Mouse (Mus musculus) hindbrain, postnatal 0 days (tissue): ENCODE measurements around the gene Smpdl3b. TPM values are rescaled to one million over a fixed set of nuclear protein-coding genes. Genes with fewer than 3 reads are reported as not detected.

ENCODE experiments used
- ATAC-seq: fragments of 200-750 bp; cut with Nextera tagmentation; 2 replicates; pipeline ENCODE4 v1.8.0; 2017; ENCODE audit warnings: mild to moderate bottlenecking, moderate TSS enrichment, moderate library complexity
- DNase-seq: peaks from one replicate; pipeline ENCODE4 v3.0.0-alpha.2; 2015; ENCODE audit warnings: low spot score
- H3K27ac ChIP-seq: fragments of 300-500 bp; sonication (generic); 2 replicates; pipeline ENCODE4 v1.5.1; 2014; ENCODE audit warnings: mild to moderate bottlenecking
- H3K27me3 ChIP-seq: fragments of 300-500 bp; sonication (generic); 2 replicates; pipeline ENCODE4 v1.6.1; 2014; ENCODE audit warnings: low read length, mixed read lengths; ENCODE audit not compliant: insufficient read depth
- H3K36me3 ChIP-seq: fragments of 300-500 bp; sonication (generic); 2 replicates; pipeline ENCODE4 v1.6.1; 2014; ENCODE audit warnings: low read length, mixed read lengths; ENCODE audit not compliant: insufficient read depth
- H3K4me1 ChIP-seq: fragments of 300-500 bp; sonication (generic); 2 replicates; pipeline ENCODE4 v1.6.1; 2014; ENCODE audit warnings: antibody characterized with exemption, low read length, mixed read lengths; ENCODE audit not compliant: insufficient read depth
- H3K4me2 ChIP-seq: fragments of 300-500 bp; sonication (generic); 2 replicates; pipeline ENCODE4 v1.6.1; 2014; ENCODE audit warnings: low read depth, mild to moderate bottlenecking, low read length, moderate library complexity, mixed read lengths
- H3K4me3 ChIP-seq: fragments of 300-500 bp; sonication (generic); 2 replicates; pipeline ENCODE4 v1.5.1; 2014; ENCODE audit warnings: low read length
- H3K9ac ChIP-seq: fragments of 300-500 bp; sonication (generic); replicated peaks from 2 replicates; pipeline ENCODE4 v1.6.1; 2014; ENCODE audit warnings: mild to moderate bottlenecking, low read length, moderate library complexity, mixed read lengths
- H3K9me3 ChIP-seq: fragments of 300-500 bp; sonication (generic); 2 replicates; pipeline ENCODE4 v1.6.1; 2016; ENCODE audit warnings: low read length, mixed read lengths
- CTCF ChIP-seq: IDR thresholded peaks from 2 replicates; pipeline ENCODE4 v1.5.1; 2016; ENCODE audit warnings: antibody characterized with exemption, control low read depth, low read depth
- WGBS: fragments of 180-500 bp; shearing (Covaris S2); extraction: QIAGEN DNeasy Blood & Tissue Kit; methylation state at CpG from one replicate; pipeline ENCODE4 v1.1.7; 2014; 5-methylcytosine and 5-hydroxymethylcytosine counted together
- polyA plus RNA-seq: library from polyadenylated mRNA; unstranded; fragments of >200 nt; fragmentation: Nextera tagmentation; extraction: Ambion mirVana; gene quantifications from 2 replicates; pipeline ENCODE4 v1.2.1, GENCODE M21; 2015
- total RNA-seq: library from RNA; depleted of rRNA; stranded (reverse); fragments of >200 nt; gene quantifications from 2 replicates; pipeline ENCODE4 v1.2.3, GENCODE M21; 2014; rRNA removed

Gene Smpdl3b
- total RNA-seq (0.47 and 1.0 TPM in 2 replicates), polyA plus RNA-seq (0.98 and 1.4 TPM in 2 replicates)

- Histone ChIP-seq H3K27me3 (0 out of 2 replicates have a peak, but pooled peaks cover 7% of the 10 kb centered on the region), H3K4me1 (peaks cover 7% of the 10 kb centered on the region; the same call in 1 of the 2 replicates), H3K4me3 (peak within 1 kb of the TSS; percentile 41), H3K4me2 (peak within 1 kb of the TSS; percentile 93), H3K9me3 (no peaks in the 10 kb centered on the region), H3K36me3 (no peaks in the 10 kb centered on the region), H3K27ac (no peak within 1 kb of the TSS), H3K9ac (peak within 1 kb of the TSS; percentile 37; the same call in 1 of the 2 replicates)
- DNase-seq (peak; percentile 83), ATAC-seq (peak; percentile 81; the same call in 1 of the 2 replicates)
- peak; percentile 69 for TF ChIP-seq CTCF
- WGBS = under 1% methylated on average over 22 of the region's 22 CpGs
Observed at GRCm38 (mm10) chr4:132756974-132757373, at the start of gene Smpdl3b. Gene Smpdl3b, minus strand, starts transcription at chr4:132757252.

DNA sequence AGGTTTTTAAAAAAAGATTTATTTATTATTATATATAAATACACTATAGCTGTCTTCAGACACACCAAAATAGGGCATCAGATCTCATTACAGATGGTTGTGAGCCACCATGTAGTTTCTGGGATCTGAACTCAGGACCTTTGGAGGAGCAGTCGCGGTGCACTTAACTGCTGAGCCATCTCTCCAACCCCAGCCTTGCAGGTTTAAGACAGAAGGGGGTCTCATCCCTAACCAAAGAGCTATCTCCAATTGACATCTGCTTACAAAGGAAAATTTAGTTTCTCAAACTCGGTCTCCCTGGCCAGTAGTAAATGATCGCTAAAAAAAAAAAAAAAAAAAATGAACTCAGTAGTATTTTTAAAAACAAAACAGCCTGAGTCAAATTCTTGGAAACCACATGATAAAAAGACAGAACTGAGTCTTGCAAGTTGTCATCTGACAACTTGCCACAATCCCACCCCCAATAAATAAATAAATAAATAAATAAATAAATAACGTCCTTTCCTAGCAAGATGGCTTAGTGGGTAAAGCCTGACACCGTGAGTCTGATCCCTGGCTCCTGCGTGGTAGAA, 49.7 kb upstream of the Smpdl3b start:
- WGBS = 91% methylated on average over 7 of the region's 7 CpGs
- no peak for ATAC-seq
- no peaks in the 10 kb centered on the region for H3K4me1 ChIP-seq
- no peak for DNase-seq
- no peak overlapping the region for H3K9ac ChIP-seq
- no peak overlapping the region for H3K27ac ChIP-seq
- H3K27me3 ChIP-seq = no peaks in the 10 kb centered on the region
- H3K4me3 ChIP-seq = no peak overlapping the region
- no peaks in the 10 kb centered on the region for H3K36me3 ChIP-seq
- no peak overlapping the region for H3K4me2 ChIP-seq
- no peak for TF ChIP-seq CTCF
- H3K9me3 ChIP-seq = no peaks in the 10 kb centered on the region

DNA sequence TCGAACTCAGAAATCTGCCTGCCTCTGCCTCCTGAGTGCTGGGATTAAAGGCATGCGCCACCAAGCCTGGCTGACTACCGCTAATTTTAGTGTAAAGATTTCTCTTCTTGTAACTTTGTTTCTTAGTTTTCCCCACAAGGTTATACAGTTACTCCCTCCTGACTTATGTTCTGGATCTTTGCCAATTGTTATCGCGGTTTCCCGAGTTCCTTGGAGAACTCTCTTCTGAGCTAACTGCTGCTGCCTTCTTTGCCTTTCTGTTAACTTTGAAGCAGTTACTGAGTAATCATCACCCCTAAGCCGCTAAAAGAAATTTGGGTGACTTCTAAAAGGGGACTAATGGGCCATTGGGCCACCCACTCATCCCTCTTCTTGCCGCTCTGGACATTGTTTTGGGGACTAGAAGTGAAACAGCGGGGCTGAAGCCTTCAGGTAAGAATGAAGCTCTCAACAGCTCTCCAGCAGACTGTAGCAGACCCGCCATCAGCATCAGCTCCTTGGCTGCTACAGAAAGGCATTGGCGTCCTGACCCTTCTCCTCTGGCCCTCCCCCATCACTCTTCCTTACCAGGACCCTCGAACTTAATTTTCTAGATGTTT, 48.6 kb upstream of the Smpdl3b start:
- H3K9ac ChIP-seq = no peak overlapping the region
- H3K27ac ChIP-seq = no peak overlapping the region
- H3K27me3 ChIP-seq = no peaks in the 10 kb centered on the region
- H3K4me2 ChIP-seq = no peak overlapping the region
- no peaks in the 10 kb centered on the region for H3K9me3 ChIP-seq
- no peaks in the 10 kb centered on the region for H3K36me3 ChIP-seq
- TF ChIP-seq CTCF = no peak
- WGBS = 81% methylated on average over 12 of the region's 12 CpGs
- DNase-seq (no peak), ATAC-seq (no peak)
- no peaks in the 10 kb centered on the region for H3K4me1 ChIP-seq
- H3K4me3 ChIP-seq = no peak overlapping the region

DNA sequence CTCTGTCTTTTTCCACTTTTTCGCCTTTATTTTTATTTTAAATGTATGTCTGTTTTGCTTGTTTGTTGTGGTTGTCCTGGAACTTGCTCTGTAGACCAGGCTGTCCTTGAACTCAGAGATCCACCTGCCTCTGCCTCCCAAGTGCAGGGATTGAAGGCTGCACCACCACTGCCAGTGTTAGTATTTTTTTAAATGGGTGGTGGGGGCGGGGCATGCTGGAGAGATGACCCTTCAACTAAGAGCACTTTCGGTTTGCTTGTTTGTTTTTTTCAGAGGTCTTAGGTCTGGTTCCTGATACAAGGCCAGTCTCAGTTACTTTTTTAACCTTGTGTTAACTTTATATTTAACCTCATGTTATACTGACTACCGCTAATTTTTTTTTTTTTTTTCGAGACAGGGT, 48.1 kb upstream of the Smpdl3b start:
- TF ChIP-seq CTCF = no peak
- WGBS = 85% methylated on average over 5 of the region's 5 CpGs
- no peaks in the 10 kb centered on the region for H3K27me3 ChIP-seq
- no peak overlapping the region for H3K4me2 ChIP-seq
- H3K4me3 ChIP-seq = no peak overlapping the region
- no peak for ATAC-seq
- DNase-seq = no peak
- H3K9ac ChIP-seq = no peak overlapping the region
- no peaks in the 10 kb centered on the region for H3K9me3 ChIP-seq
- no peaks in the 10 kb centered on the region for H3K36me3 ChIP-seq
- no peaks in the 10 kb centered on the region for H3K4me1 ChIP-seq
- no peak overlapping the region for H3K27ac ChIP-seq

GRCm38 (mm10) chr4:132804331-132804730, 47.3 kb upstream of the Smpdl3b start:
- Histone ChIP-seq H3K4me3 (no peak overlapping the region), H3K4me1 (no peaks in the 10 kb centered on the region), H3K27ac (no peak overlapping the region), H3K9me3 (no peaks in the 10 kb centered on the region), H3K27me3 (no peaks in the 10 kb centered on the region), H3K36me3 (no peaks in the 10 kb centered on the region), H3K9ac (no peak overlapping the region), H3K4me2 (no peak overlapping the region)
- WGBS = 92% methylated on average over 6 of the region's 6 CpGs
- DNase-seq (no peak), ATAC-seq (no peak)
- TF ChIP-seq CTCF = no peak

DNA sequence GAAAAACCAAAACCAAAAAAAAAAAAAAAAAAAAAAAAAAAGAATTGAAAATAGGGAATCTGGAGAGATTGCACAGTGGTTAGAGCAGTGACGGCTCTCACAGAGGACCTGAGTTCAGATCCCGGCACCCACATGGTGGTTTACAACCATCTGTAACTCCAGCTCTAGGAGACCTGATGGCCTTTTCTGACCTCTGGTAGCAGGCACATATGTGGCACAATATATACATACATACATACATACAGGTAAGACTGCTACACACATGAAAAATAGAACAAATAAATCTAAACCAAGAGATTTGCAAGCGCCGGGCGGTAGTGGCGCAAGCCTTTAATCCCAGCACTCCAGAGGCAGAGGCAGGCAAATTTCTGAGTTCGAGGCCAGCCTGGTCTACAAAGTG, 46.8 kb upstream of the Smpdl3b start:
- ATAC-seq (no peak), DNase-seq (no peak)
- H3K4me1 ChIP-seq = no peaks in the 10 kb centered on the region
- no peak overlapping the region for H3K4me3 ChIP-seq
- no peak overlapping the region for H3K4me2 ChIP-seq
- H3K27ac ChIP-seq = no peak overlapping the region
- no peaks in the 10 kb centered on the region for H3K36me3 ChIP-seq
- WGBS = 98% methylated on average over 7 of the region's 7 CpGs
- no peak overlapping the region for H3K9ac ChIP-seq
- H3K9me3 ChIP-seq = no peaks in the 10 kb centered on the region
- no peak for TF ChIP-seq CTCF
- H3K27me3 ChIP-seq = no peaks in the 10 kb centered on the region

DNA sequence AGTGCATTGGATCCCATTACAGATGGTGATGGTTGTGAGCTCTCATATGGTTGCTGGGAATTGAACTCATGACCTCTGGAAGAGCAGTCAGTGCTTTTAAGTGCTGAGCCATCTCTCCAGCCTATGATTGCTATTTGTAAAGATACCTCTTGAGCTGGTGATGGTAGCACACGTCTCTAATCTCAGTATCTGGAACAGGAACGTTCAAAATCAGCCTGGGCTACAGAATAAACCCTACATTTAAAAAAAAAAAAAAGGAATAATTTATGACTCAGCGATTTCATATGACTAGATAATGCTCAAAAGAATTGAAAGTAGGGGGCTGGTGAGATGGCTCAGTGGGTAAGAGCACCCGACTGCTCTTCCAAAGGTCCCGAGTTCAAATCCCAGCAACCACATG, 46.2 kb upstream of the Smpdl3b start:
- Histone ChIP-seq H3K4me3 (no peak overlapping the region), H3K4me2 (no peak overlapping the region), H3K27ac (no peak overlapping the region), H3K4me1 (no peaks in the 10 kb centered on the region), H3K9ac (no peak overlapping the region), H3K27me3 (no peaks in the 10 kb centered on the region), H3K9me3 (no peaks in the 10 kb centered on the region), H3K36me3 (no peaks in the 10 kb centered on the region)
- ATAC-seq (no peak), DNase-seq (no peak)
- 87% methylated on average over 5 of the region's 5 CpGs for WGBS
- TF ChIP-seq CTCF = no peak
